Mouse (Mus musculus): ENCODE results near the gene Glipr2. TPM values are rescaled to one million over a fixed set of nuclear protein-coding genes. Genes with fewer than 3 reads are reported as not detected.

Gene Glipr2
- 20.5 and 26.7 TPM in 2 replicates for polyA plus RNA-seq (2012; rRNA removed; ENCODE audit: low replicate concordance)

GRCm38 (mm10) chr4:43957292-43957845 lies at the start of gene Glipr2:
Gene Glipr2 (plus strand): TSS chr4:43957401.

DNA sequence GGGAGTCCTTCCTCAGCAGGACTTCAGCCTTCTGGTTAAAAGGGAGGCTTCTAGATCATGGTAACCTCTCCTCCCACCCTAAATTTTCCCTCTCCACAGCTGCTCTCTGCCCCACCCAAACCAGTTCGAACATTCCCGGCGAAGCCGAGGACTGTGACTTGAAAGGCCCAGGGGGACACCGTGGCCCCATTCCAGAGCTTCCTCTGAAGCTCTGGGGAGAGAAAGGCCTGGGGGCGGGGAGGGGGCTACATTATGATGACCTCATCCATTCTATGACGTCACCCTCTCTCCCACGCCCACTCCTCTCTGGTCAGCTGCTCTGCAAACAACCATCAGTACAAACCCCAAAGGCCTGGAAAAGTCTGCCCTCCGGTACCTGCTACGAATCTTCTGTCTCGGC lies 26.0 kb downstream of the Glipr2 start, which contains the start of gene Ccin:
Gene Ccin (plus strand): TSS at position 303 of the 400 bp plus-strand sequence.

DNA sequence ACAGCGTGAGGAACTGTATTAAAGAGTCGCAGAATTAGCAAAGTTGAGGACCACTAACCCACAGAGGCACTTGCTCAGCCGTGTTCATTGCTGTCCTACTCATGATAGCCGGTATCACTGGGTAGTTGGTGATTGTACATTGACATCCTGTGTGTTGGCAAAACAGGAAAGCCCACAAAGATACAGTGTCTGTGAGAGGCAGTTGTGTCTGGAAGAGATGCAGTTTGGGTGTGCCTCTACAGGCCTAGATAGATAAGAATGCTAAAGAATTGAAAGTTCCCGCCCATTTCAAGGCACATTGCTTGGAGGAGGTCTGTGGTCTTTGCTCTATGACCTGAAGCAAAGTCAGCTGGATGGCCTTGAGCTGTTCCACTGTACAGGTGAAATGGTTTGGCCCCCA lies 46.9 kb downstream of the Glipr2 start, which contains the start of gene Clta:
Gene Clta (plus strand): TSS at position 327 of the 400 bp plus-strand sequence.

Other genes with a start within 250 kb of the Glipr2 start
- gene Olfr71, start 247.1 kb upstream of the Glipr2 start, polyA plus RNA-seq (2012; rRNA removed; ENCODE audit: low replicate concordance), result not detected in 2 replicates
- 21.9 and 24.8 TPM in 2 replicates for gene Hrct1, start 230.2 kb upstream of the Glipr2 start, polyA plus RNA-seq (2012; rRNA removed; ENCODE audit: low replicate concordance)
- gene Spaar, start 227.4 kb upstream of the Glipr2 start, polyA plus RNA-seq (2012; rRNA removed; ENCODE audit: low replicate concordance), result 5.1 and 8.1 TPM in 2 replicates
- 0.14 TPM in 1 of 2 replicates, not detected in the other for gene Olfr159, start 186.4 kb upstream of the Glipr2 start, polyA plus RNA-seq (2012; rRNA removed; ENCODE audit: low replicate concordance)
- 0.10 TPM in 1 of 2 replicates, not detected in the other for gene Olfr156, start 133.5 kb upstream of the Glipr2 start, polyA plus RNA-seq (2012; rRNA removed; ENCODE audit: low replicate concordance)
- gene Olfr157, start 117.2 kb upstream of the Glipr2 start, polyA plus RNA-seq (2012; rRNA removed; ENCODE audit: low replicate concordance), result not detected in 2 replicates
- gene Olfr155, start 105.8 kb upstream of the Glipr2 start, polyA plus RNA-seq (2012; rRNA removed; ENCODE audit: low replicate concordance), result not detected in 2 replicates
- 21.4 and 25.5 TPM in 2 replicates for gene Reck, start 81.9 kb upstream of the Glipr2 start, polyA plus RNA-seq (2012; rRNA removed; ENCODE audit: low replicate concordance)
- gene Ccin, start 26.1 kb downstream of the Glipr2 start, polyA plus RNA-seq (2012; rRNA removed; ENCODE audit: low replicate concordance), result 0.22 and 0.23 TPM in 2 replicates
- gene Clta, start 47.1 kb downstream of the Glipr2 start, polyA plus RNA-seq (2012; rRNA removed; ENCODE audit: low replicate concordance), result 86.8 and 209 TPM in 2 replicates
- 17.4 and 18.9 TPM in 2 replicates for gene Gne, start 126.8 kb downstream of the Glipr2 start, polyA plus RNA-seq (2012; rRNA removed; ENCODE audit: low replicate concordance)